Mouse (Mus musculus) embryo, embryonic 11.5 days (tissue): Measurements from ENCODE around the gene P2rx4.

Source experiments
- DNase-seq: peaks from one replicate; pipeline ENCODE4 v3.0.0-alpha.2; 2012; ENCODE audit warnings: low read depth, low spot score

The P2rx4 gene

DNA sequence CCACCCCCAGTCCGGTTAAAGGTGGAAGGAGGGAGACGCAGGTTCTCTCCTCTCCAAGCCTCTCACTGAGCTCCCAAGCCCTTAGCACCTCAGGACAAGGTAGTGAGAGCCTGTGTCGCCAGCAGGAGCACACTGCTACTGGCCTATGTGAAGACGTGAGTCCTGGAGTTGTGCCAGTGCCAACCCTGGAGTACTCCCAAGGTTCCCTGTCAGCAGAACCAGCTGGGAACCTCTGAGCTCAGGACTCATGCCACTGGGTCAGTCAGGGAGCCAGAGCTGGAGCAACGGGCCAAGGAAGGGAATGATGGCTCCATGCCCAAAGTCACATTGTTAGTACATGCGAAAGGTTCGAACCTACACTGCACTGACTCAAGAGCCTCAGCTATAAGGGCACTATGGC, 49.3 kb downstream of the P2rx4 start:
- no peak for DNase-seq

DNA sequence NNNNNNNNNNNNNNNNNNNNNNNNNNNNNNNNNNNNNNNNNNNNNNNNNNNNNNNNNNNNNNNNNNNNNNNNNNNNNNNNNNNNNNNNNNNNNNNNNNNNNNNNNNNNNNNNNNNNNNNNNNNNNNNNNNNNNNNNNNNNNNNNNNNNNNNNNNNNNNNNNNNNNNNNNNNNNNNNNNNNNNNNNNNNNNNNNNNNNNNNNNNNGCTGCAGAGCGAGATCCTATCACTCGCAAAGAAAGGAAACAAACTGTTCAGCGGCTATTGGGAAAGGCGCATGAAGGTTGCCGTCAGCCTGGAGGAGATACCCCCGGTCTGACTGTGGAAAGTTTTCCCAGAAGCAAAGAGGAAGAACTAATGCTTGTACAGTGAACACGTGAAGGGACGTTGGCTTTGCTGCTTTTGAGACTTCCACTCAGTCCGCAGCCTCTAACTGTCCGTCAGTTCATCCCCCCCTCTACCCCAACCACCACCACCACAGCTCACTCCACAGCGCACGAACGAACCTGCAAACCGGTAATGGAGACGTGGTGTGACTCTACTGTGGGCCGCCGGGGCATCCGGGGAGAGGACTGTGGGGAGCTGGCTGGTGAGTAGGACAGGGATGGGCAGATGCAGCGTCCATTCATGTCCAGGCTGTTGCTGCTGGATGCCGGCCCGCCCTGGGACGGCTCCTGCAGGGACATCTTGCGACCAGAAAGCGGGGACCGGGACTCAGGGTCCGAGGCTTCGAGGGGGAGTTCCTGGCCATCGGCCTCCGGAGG, 56.1 kb downstream of the P2rx4 start:
- DNase-seq, result no peak

DNA sequence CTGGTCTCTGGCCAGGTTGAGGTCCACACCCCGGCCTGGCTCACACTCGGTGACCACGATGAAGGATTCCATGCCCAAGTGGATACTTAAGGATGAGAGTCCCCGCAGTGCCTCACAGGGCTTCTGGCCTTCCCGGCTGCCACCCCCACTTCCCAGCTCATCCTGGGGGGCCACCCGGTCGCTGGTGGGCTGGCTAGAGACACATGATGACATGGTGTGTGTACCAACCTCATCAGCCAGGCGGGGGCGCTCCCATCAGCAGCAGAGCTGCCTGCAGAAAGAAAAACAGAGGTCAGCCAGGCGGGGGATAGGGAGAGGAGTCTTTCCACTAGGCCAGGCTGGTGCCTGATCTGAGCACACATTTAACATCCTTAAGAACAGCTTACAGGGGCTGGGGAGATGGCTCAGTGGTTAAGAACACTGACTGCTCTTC, 56.7 kb downstream of the P2rx4 start:
- DNase-seq, result no peak

DNA sequence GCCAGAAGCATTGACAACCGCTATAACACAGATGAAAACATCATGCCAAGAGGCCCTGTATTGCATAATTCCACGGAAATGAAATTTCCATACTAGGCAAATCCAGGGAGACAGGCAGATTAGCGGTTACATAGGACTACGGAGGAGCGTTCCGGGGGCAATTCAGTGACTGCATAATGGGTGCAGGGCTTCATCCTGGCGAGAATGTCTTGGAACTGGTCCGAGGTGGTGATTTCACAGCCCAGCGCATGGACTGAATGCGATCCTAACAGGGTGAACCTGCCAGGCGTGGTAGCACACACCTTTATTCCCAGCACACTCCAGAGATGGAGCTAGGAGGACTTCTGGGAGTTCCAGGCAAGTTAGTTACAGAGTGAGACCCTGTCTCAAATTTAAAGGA, 59.9 kb downstream of the P2rx4 start:
- no peak for DNase-seq

DNA sequence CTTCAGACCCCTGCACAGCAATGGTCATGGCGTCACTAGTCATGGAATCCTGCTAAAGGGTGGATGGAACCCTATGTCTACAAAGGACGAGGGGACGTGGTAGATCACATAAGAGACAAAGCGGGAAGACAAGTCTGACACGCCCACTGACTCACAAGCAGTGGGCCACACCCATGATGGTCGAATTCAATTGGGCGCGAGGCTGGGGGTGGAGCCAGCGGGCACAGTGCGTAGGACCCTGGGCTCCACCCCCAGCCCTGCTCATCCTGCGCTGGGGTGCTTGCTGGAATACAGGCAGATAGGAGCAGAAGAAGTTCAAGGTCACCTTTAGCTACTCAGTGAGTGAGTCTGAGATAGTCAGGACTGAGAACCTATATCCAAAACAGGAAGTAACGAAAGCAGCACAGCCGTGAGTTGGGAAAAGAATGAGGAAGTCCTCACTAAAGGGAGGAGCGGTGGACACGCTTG, 61.8 kb downstream of the P2rx4 start:
- no peak for DNase-seq

DNA sequence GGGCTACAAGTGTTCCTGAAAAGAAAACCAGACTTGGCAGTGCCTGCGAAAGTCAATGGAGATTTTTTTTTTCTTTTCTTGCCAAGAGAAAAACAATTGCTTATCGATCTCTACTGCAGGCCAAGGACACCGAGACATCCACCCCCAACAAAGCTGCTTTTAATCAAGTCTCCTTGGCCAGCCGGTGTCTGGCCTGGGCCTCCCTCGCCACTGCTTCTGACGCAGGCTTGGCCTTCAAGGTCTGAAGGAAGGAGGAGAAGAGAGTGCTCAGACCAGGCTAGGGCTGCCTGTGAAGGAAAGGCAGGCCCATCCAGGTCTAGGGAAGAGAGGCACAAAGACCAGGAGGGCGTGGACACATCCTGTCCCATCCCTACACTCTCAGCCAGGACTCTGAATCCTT, 63.0 kb downstream of the P2rx4 start:
- DNase-seq, result no peak

DNA sequence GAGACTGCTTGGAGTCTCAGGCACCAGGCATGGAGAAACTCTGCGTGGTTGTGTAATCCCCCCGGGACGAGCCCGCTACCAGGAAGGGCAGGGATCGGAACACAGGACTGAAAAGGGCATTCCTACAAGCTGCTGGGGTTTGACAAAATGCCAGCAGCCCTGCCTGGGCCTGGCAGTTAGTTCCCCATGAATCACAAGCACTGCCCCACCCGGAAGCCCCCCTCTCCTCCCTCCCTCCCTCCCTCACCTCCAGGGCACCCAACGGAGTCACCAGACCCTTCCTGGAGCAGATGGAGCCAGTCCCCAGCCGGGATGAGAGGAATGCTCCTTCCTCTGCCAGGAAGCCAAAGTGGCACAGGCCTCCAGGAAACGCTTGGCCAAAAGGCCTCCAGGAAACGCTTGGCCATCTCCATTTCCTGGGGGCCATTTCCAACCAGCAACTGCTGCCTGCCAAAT, 63.5 kb downstream of the P2rx4 start:
- no peak for DNase-seq

DNA sequence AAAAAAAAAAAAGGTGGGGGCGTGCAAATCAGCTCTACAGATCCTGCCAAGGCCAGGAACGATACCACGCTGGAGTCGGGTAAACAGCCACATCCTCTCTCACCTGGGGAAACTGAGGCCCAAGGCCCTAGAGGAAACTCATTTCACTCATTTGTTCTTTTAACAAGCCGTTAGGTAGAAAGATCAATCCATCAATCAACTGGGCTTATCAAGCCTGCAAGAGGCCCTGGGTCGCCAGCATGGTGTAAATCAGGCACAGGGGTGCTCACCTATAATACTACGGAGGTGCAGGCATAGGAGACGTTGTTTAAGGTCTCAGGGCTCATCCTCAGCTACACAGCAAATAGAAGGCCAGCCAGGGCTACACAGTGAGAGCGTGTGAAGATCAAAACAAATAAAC, 64.1 kb downstream of the P2rx4 start:
- DNase-seq, result no peak

DNA sequence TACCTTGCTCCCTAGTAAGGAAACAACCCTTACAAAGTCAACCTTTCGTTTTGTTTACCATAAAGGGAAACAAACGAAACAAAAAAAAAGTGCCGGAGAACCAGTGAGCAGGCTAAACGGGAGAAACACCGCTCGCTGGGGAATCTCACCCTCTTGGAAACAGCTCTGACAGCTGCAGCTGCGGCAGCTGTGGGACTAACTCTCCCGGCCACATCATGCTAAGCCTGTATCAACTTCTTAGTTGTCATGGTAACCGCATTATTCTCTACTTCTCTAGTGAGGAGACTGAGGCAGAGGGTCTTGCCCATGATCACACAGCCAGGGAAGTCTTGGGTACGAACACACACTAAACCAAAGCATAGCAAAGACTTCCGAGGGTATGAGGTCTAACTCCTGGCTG, 66.4 kb downstream of the P2rx4 start:
- no peak for DNase-seq

DNA sequence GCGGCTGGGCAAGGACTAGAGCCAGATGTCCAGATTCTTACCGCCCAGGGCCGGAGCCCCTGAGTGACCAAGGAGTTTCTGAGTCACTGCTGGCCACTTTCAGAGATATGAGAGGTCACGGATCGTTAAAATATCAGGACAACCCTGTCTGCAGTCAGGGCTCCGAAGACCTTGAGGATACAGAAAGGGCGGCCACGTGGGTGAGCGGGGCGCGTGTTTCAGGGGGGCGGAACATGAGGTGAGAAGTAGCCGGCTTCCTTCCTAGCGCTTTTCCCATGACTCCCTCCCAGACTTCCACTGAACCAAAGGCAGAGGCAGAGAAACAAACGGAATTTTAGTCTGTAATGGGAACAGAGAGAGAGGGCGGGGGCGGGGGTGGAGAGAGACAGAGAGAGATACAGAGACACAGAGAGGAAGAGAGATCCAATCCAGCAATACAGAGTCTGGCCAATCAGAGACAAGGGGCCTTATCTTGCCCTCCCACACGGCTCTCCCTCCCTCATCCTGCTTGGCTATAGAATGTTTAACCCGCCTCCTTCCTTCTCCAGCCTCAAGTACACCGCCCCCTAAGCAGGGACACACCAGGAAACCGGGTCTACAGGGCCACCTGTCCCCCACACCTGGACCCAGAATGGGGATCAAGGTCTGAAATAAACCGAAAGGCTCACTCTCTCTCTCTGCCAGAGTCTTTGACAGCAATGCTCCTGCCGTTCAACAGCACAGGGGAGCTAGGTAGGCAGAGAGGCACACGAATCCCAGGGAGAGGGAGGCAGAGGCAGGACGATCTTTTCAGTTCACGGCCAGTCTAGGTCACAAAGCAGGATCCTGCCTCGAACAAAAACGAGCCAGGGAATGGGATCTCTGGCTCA, 67.6 kb downstream of the P2rx4 start:
- DNase-seq, result no peak

DNA sequence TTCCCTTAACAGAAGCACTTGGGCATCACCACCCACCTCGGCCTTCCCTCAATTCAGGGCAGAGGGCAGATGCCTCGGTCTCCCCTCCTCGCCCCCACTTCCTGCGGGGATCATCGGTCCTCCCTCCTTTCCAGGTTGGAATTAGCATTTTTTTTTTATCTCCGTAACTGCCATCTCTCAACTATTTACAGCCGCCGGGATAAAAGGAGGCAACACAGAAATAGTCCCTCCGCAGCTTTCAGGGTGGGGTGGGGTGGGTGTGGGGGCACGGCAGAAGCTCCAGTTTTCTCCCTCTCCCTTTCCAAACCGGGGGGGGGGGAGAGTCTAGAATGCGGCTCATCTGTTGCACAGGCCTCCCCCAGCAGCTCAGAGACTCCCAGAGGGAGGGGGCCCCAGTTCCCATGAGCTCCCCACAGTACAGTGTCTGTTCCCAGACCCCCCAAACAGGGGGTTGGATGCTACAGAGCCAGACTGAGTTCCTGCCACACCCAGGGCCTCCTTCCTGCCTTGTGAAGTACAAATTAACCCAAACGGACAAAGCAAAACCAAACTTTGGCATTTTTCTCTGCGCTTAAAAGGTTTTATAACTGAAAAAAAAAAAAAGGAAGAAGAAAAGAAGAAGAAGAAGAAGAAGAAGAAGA, 68.4 kb downstream of the P2rx4 start:
- no peak for DNase-seq

DNA sequence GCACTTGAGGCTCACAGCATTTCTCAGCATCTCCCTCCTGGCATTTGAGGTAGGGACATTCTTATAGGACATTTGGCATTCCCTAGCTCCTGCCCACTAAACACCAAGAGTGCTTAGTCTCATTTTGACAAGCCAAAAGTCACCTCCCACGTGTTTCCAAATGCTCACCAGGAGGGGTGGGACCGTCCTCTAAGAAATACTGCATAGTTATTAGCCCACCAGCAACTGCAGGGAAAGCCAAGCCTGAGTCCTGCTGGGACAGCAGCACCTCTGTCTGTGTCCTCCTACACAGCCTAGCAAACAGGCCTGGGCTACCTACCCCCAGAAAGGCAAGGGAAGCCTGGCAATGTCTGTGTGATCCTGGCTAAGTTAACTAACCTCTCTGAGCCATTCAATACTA, 70.0 kb downstream of the P2rx4 start:
- no peak for DNase-seq

DNA sequence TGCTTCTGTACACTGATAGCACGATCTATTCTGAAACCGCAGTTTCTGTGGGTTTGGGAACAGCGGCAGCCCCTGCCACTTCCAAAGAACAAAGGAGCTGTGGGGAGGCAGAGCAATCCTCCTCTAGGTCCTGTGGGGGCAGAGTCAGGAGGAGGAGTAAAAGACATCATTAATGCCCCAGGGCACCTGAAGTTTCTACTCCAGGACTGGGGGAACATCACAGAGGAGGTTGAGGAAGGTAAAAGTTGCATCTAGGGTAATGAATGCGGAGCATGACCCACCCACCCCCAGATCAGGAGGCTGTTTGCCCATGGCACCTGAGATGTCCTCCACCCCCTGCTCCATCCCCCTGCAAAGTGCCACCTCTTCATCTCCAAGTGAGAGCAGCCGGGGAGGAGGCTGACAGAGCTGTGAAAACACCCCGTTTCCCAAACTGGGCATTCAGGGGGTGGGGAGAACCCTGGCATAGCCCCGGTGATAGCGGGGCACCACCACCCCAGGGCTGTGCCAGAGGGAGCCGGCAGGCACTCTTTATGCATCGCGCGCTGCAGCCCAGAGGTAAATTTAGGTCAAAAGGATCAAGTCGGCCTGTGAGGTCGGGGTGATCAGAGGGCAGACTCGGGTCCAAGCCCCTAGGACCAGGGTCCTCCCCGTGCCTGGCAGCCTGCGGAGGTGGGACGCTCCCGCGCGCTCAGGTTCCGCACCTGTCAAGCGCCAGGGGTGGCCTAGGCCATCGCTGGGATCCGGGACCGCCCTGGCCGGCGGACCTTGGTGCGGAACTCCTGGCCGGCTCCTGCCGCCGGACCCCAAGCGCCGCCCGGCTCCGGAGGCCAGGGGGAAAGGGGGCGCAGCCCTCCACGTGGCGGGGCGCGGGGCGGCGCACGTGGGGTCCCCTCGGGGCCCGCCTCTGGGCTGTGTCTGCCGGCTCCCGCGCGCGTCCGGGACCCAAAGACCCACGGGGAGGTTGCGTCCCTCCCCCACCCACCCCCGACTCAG, 71.2 kb downstream of the P2rx4 start:
- no peak for DNase-seq
